In the genomic region with DNA sequence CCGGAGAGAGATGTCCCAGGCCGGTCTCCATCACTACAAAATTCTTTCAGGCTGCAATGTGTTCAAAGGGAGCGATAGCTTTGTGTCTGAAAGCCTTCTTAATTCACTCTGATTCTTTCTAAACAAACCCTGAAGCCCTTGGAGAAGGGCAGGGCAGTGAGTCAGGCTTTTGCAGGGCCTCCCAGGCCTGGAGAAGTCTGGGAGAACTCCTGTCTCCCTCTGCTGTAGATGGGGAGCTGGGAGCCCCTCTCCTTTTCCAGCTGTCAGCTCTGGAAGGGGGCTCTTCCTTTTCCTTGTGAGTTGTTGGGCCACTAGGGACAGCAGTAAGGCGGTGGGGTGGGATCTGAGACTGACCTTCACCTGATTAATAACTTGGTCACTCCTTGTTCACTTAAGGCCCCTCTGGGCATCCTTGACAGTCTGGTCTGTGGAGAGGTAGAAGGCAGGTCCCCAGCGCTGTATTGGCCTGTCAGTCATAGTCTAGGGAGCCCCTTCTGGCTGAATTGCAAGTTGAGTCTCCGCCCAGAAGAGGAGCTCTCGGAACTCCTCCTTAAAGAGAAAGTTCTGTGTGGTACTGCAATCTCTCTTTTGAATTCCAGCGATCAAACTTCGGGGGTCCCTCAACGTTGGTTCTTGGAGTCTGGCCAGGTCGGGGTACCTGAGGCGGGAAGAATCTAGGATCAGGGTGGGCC, we compare ENCODE assay signal across 8 mouse cellular contexts. TPM values are rescaled to one million over a fixed set of nuclear protein-coding genes. Genes with fewer than 3 reads are reported as not detected.
DNase-seq lines count a peak whose midpoint lies in the region; ATAC-seq lines count a peak whose summit lies in the region.

No protein-coding gene starts in this region.

- peak overlapping the region; percentile 53 for H3K4me3 ChIP-seq in forebrain, embryonic 14.5 days (ENCODE audit: low read depth, low read length)
- peak overlapping the region; percentile 57 for H3K4me3 ChIP-seq in kidney, embryonic 16.5 days (ENCODE audit: low read length)
- H3K4me3 ChIP-seq in midbrain, embryonic 11.5 days (ENCODE audit: low read depth, low read length), result peak overlapping the region; percentile 62

- H3K36me3 ChIP-seq in forebrain, embryonic 14.5 days (ENCODE audit: control insufficient read depth, insufficient read depth, low read length), result no peaks in the 10 kb centered on the region
- no peaks in the 10 kb centered on the region for H3K36me3 ChIP-seq in kidney, embryonic 16.5 days (ENCODE audit: insufficient read depth, low read length)
- no peaks in the 10 kb centered on the region for H3K36me3 ChIP-seq in midbrain, embryonic 11.5 days (ENCODE audit: control insufficient read depth, insufficient read depth, low read length)

- 5% methylated on average over 12 of the region's 12 CpGs for WGBS in forebrain, embryonic 14.5 days
- 11% methylated on average over 12 of the region's 12 CpGs for WGBS in kidney, embryonic 16.5 days
- WGBS in midbrain, embryonic 11.5 days, result 4% methylated on average over 12 of the region's 12 CpGs

- peaks cover 15% of the 10 kb centered on the region; the same call in 1 of the 2 replicates for H3K4me1 ChIP-seq in forebrain, embryonic 14.5 days (ENCODE audit: control insufficient read depth, insufficient read depth, low read length)
- peaks cover 41% of the 10 kb centered on the region for H3K4me1 ChIP-seq in kidney, embryonic 16.5 days (ENCODE audit: insufficient read depth, low read length)
- peaks cover 26% of the 10 kb centered on the region for H3K4me1 ChIP-seq in midbrain, embryonic 11.5 days (ENCODE audit: control insufficient read depth, insufficient read depth, low read length)

- H3K9ac ChIP-seq in forebrain, embryonic 14.5 days (ENCODE audit: low read length), result peak overlapping the region; percentile 68
- peak overlapping the region; percentile 72 for H3K9ac ChIP-seq in kidney, embryonic 16.5 days (replicated peaks; ENCODE audit: low read length)
- H3K9ac ChIP-seq in midbrain, embryonic 11.5 days (ENCODE audit: low read length), result peak overlapping the region; percentile 73

- DNase-seq in frontal cortex, postnatal 25 days (ENCODE audit: low spot score in 2 of 2), result no peak
- DNase-seq in ES-CJ7 (ENCODE audit: low read depth, low spot score), result peak; percentile 63
- DNase-seq in forebrain, embryonic 14.5 days (ENCODE audit: low spot score), result peak; percentile 85
- no peak for DNase-seq in midbrain, embryonic 11.5 days (ENCODE audit: low spot score, missing footprints)
- DNase-seq in spleen, postnatal 10 days (ENCODE audit: low spot score in 2 of 2), result no peak
- DNase-seq in gastrocnemius, adult 8-10 months (ENCODE audit: low spot score in 2 of 2), result no peak

- H3K27ac ChIP-seq in forebrain, embryonic 14.5 days (ENCODE audit: low read depth, low read length), result no peak overlapping the region
- H3K27ac ChIP-seq in kidney, embryonic 16.5 days (ENCODE audit: low read length), result peak overlapping the region; percentile 79
- no peak overlapping the region; the same call in 1 of the 2 replicates for H3K27ac ChIP-seq in midbrain, embryonic 11.5 days (ENCODE audit: low read depth, low read length)

- peaks cover 11% of the 10 kb centered on the region; the same call in 1 of the 2 replicates for H3K27me3 ChIP-seq in forebrain, embryonic 14.5 days (replicated peaks; ENCODE audit: control insufficient read depth, insufficient read depth, low read length)
- peaks cover 6% of the 10 kb centered on the region; the same call in 1 of the 2 replicates for H3K27me3 ChIP-seq in kidney, embryonic 16.5 days (ENCODE audit: insufficient read depth, low read length)
- H3K27me3 ChIP-seq in midbrain, embryonic 11.5 days (ENCODE audit: control insufficient read depth, insufficient read depth, low read length), result 0 out of 2 replicates have a peak, but pooled peaks cover 6% of the 10 kb centered on the region

- 0 out of 2 replicates have a peak, but pooled peaks have one; percentile 54 for ATAC-seq in frontal cortex, adult (ENCODE audit: low TSS enrichment)
- peak; percentile 86 for ATAC-seq in forebrain, embryonic 14.5 days
- peak; percentile 83 for ATAC-seq in kidney, embryonic 16.5 days (ENCODE audit: low FRiP score, low TSS enrichment)
- peak; percentile 82 for ATAC-seq in midbrain, embryonic 11.5 days (ENCODE audit: low FRiP score)

- peak overlapping the region; percentile 98 for H3K4me2 ChIP-seq in forebrain, embryonic 14.5 days (ENCODE audit: low read length)
- H3K4me2 ChIP-seq in kidney, embryonic 16.5 days (replicated peaks; ENCODE audit: low read depth, low read length), result peak overlapping the region; percentile 94
- H3K4me2 ChIP-seq in midbrain, embryonic 11.5 days, result peak overlapping the region; percentile 96

- no peaks in the 10 kb centered on the region for H3K9me3 ChIP-seq in forebrain, embryonic 14.5 days (replicated peaks; ENCODE audit: control insufficient read depth, low read length)
- H3K9me3 ChIP-seq in kidney, embryonic 16.5 days (ENCODE audit: low read length), result no peaks in the 10 kb centered on the region
- no peaks in the 10 kb centered on the region for H3K9me3 ChIP-seq in midbrain, embryonic 11.5 days (ENCODE audit: control insufficient read depth, low read length)

RNA-seq across cellular contexts. Expression of gene Col5a1, which starts 0.6 kb away (rescaled TPM):
- polyA plus RNA-seq in forebrain, embryonic 14.5 days (2014; fragmentation: Nextera tagmentation; extraction: Ambion mirVana), result 5.3 and 6.9 TPM in 2 replicates
- polyA plus RNA-seq in kidney, embryonic 16.5 days (2015; fragmentation: Nextera tagmentation; extraction: Ambion mirVana), result 50.1 and 55.8 TPM in 2 replicates
- polyA plus RNA-seq in midbrain, embryonic 11.5 days (2014; fragmentation: Nextera tagmentation; extraction: Ambion mirVana), result 19.7 and 21.6 TPM in 2 replicates
- total RNA-seq in gastrocnemius, adult 8-10 months (2022), result 1 to 10 TPM; 5.5 to 9.9 (median 7.8) TPM

Comparison
In these comparisons a context has a peak if more than half of its experiments do, and no peak if none do; other contexts are left out.
1. DNase-seq: peak in ES-CJ7 (single experiment) and forebrain, embryonic 14.5 days (single experiment); none in frontal cortex, postnatal 25 days (0 of 2), midbrain, embryonic 11.5 days (single experiment), spleen, postnatal 10 days (0 of 2) and gastrocnemius, adult 8-10 months (0 of 2).
2. Peak in every context shown above with its lines, with median percentiles within 50 percentile points of each other: ATAC-seq, H3K4me2 ChIP-seq, H3K4me3 ChIP-seq and H3K9ac ChIP-seq.